Mouse (Mus musculus) embryonic facial prominence, embryonic 12.5 days (tissue): ENCODE measurements at regions not wholly inside any gene's neighbourhood (a gene's known extent, or its start where the extent isn't known, plus 50 kb on each side); places are given as distances from the start of the nearest gene placed in this dataset.
A peak's percentile ranks its signal among the peaks of the same experiment; 100 is the strongest.

Source experiments
- ATAC-seq: fragments of 200-750 bp; cut with Nextera tagmentation; 2 replicates; pipeline ENCODE4 v1.8.0; 2017; ENCODE audit not compliant: insufficient number of reproducible peaks, insufficient read depth, low FRiP score, low TSS enrichment
- H3K27ac ChIP-seq: fragments of 300-500 bp; sonication (generic); 2 replicates; pipeline ENCODE4 v1.5.1; 2016; ENCODE audit warnings: mild to moderate bottlenecking
- H3K27me3 ChIP-seq: fragments of 300-500 bp; sonication (generic); 2 replicates; pipeline ENCODE4 v1.6.1; 2016; ENCODE audit warnings: mild to moderate bottlenecking, moderate library complexity
- H3K36me3 ChIP-seq: fragments of 300-500 bp; sonication (generic); 2 replicates; pipeline ENCODE4 v1.6.1; 2016; ENCODE audit warnings: mild to moderate bottlenecking
- H3K4me1 ChIP-seq: fragments of 300-500 bp; sonication (generic); 2 replicates; pipeline ENCODE4 v1.6.1; 2016
- H3K4me2 ChIP-seq: fragments of 300-500 bp; sonication (generic); replicated peaks from 2 replicates; pipeline ENCODE4 v1.6.1; 2016; ENCODE audit warnings: mild to moderate bottlenecking, moderate library complexity
- H3K4me3 ChIP-seq: fragments of 300-500 bp; sonication (generic); 2 replicates; pipeline ENCODE4 v1.5.1; 2016; ENCODE audit warnings: mild to moderate bottlenecking
- H3K9ac ChIP-seq: fragments of 300-500 bp; sonication (generic); 2 replicates; pipeline ENCODE4 v1.6.1; 2016; ENCODE audit warnings: mild to moderate bottlenecking, moderate library complexity
- H3K9me3 ChIP-seq: fragments of 300-500 bp; sonication (generic); 2 replicates; pipeline ENCODE4 v1.6.1; 2016; ENCODE audit warnings: mild to moderate bottlenecking, moderate library complexity
- WGBS: fragments of 180-500 bp; shearing (Covaris S2); methylation state at CpG from one replicate; pipeline ENCODE4 v1.1.7; 2016; 5-methylcytosine and 5-hydroxymethylcytosine counted together

GRCm38 (mm10) chr8:92161002-92161401, 196.4 kb upstream of the Irx5 start:
- no peaks in the 10 kb centered on the region for H3K36me3 ChIP-seq
- H3K4me2 ChIP-seq: no peak overlapping the region
- no peaks in the 10 kb centered on the region for H3K4me1 ChIP-seq
- ATAC-seq: no peak
- H3K9me3 ChIP-seq: no peaks in the 10 kb centered on the region
- no peaks in the 10 kb centered on the region; the same call in 1 of the 2 replicates for H3K27me3 ChIP-seq
- H3K9ac ChIP-seq: no peak overlapping the region
- WGBS: 56% methylated on average over 2 of the region's 2 CpGs
- no peak overlapping the region for H3K27ac ChIP-seq
- H3K4me3 ChIP-seq: no peak overlapping the region

- no peak overlapping the region for H3K4me2 ChIP-seq
- 33% methylated on average over 10 of the region's 10 CpGs for WGBS
- no peaks in the 10 kb centered on the region for H3K36me3 ChIP-seq
- no peak overlapping the region for H3K4me3 ChIP-seq
- H3K4me1 ChIP-seq: no peaks in the 10 kb centered on the region
- peaks cover 4% of the 10 kb centered on the region; the same call in 1 of the 2 replicates for H3K27me3 ChIP-seq
- H3K9me3 ChIP-seq: no peaks in the 10 kb centered on the region
- H3K27ac ChIP-seq: no peak overlapping the region
- no peak for ATAC-seq
- H3K9ac ChIP-seq: no peak overlapping the region
Measured at GRCm38 (mm10) chr8:92158219-92158618, 199.2 kb upstream of the Irx5 start.

- WGBS: 71% methylated on average over 5 of the region's 5 CpGs
- no peak overlapping the region for H3K9ac ChIP-seq
- H3K36me3 ChIP-seq: no peaks in the 10 kb centered on the region
- no peak overlapping the region for H3K27ac ChIP-seq
- H3K4me1 ChIP-seq: no peaks in the 10 kb centered on the region
- no peak overlapping the region for H3K4me2 ChIP-seq
- H3K4me3 ChIP-seq: no peak overlapping the region
- ATAC-seq: no peak
- peaks cover 4% of the 10 kb centered on the region; the same call in 1 of the 2 replicates for H3K27me3 ChIP-seq
- no peaks in the 10 kb centered on the region for H3K9me3 ChIP-seq
Measured at GRCm38 (mm10) chr8:92152478-92152877, 204.9 kb upstream of the Irx5 start.

- Histone ChIP-seq H3K27me3 (no peaks in the 10 kb centered on the region), H3K36me3 (no peaks in the 10 kb centered on the region), H3K27ac (no peak overlapping the region), H3K4me2 (no peak overlapping the region), H3K9ac (no peak overlapping the region), H3K4me3 (no peak overlapping the region), H3K9me3 (no peaks in the 10 kb centered on the region), H3K4me1 (no peaks in the 10 kb centered on the region)
- no peak for ATAC-seq
- 90% methylated on average over 3 of the region's 3 CpGs for WGBS
Measured at GRCm38 (mm10) chr8:92147672-92148071, 209.8 kb upstream of the Irx5 start.

GRCm38 (mm10) chr8:92137091-92137882, 220.1 kb upstream of the Irx5 start:
- ATAC-seq: no peak
- Histone ChIP-seq H3K9ac (no peak overlapping the region), H3K27ac (peak overlapping the region; percentile 65), H3K36me3 (no peaks in the 10 kb centered on the region), H3K4me2 (peak overlapping the region; percentile 33; the same call in 1 of the 2 replicates), H3K4me3 (no peak overlapping the region), H3K9me3 (no peaks in the 10 kb centered on the region), H3K4me1 (peaks cover 10% of the 10 kb centered on the region), H3K27me3 (no peaks in the 10 kb centered on the region)
- WGBS: 5% methylated on average over 17 of the region's 17 CpGs

- Histone ChIP-seq H3K4me3 (no peak overlapping the region), H3K4me2 (no peak overlapping the region), H3K9me3 (no peaks in the 10 kb centered on the region), H3K9ac (no peak overlapping the region), H3K27me3 (no peaks in the 10 kb centered on the region), H3K4me1 (peaks cover 10% of the 10 kb centered on the region), H3K27ac (no peak overlapping the region), H3K36me3 (no peaks in the 10 kb centered on the region)
- ATAC-seq: no peak
- 33% methylated on average over 13 of the region's 13 CpGs for whole genome bisulfite sequencing
Measured at GRCm38 (mm10) chr8:92136413-92136812, 221.0 kb upstream of the Irx5 start.

- Histone ChIP-seq H3K4me2 (no peak overlapping the region), H3K27ac (no peak overlapping the region), H3K4me1 (peaks cover 10% of the 10 kb centered on the region), H3K36me3 (no peaks in the 10 kb centered on the region), H3K4me3 (no peak overlapping the region), H3K9ac (no peak overlapping the region), H3K9me3 (no peaks in the 10 kb centered on the region), H3K27me3 (no peaks in the 10 kb centered on the region)
- 17% methylated on average over 5 of the region's 5 CpGs for whole genome bisulfite sequencing
- no peak for ATAC-seq
Measured at GRCm38 (mm10) chr8:92134434-92134833, 223.0 kb upstream of the Irx5 start.

GRCm38 (mm10) chr8:92133484-92134406, 223.7 kb upstream of the Irx5 start:
- H3K27me3 ChIP-seq: no peaks in the 10 kb centered on the region
- peaks cover 10% of the 10 kb centered on the region for H3K4me1 ChIP-seq
- H3K9ac ChIP-seq: no peak overlapping the region
- 8% methylated on average over 24 of the region's 24 CpGs for WGBS
- no peaks in the 10 kb centered on the region for H3K36me3 ChIP-seq
- peak overlapping the region; percentile 59; the same call in 1 of the 2 replicates for H3K27ac ChIP-seq
- H3K9me3 ChIP-seq: no peaks in the 10 kb centered on the region
- H3K4me3 ChIP-seq: no peak overlapping the region
- 0 out of 2 replicates have a peak overlapping the region, but pooled peaks have one; percentile 20 for H3K4me2 ChIP-seq
- no peak; the same call in 1 of the 2 replicates for ATAC-seq

- Histone ChIP-seq H3K4me1 (peaks cover 10% of the 10 kb centered on the region), H3K9ac (no peak overlapping the region), H3K4me3 (no peak overlapping the region), H3K27ac (no peak overlapping the region), H3K9me3 (no peaks in the 10 kb centered on the region), H3K4me2 (no peak overlapping the region), H3K36me3 (no peaks in the 10 kb centered on the region), H3K27me3 (no peaks in the 10 kb centered on the region)
- no peak for ATAC-seq
- WGBS: 40% methylated on average over 4 of the region's 4 CpGs
Measured at GRCm38 (mm10) chr8:92132949-92133348, 224.5 kb upstream of the Irx5 start.

- peaks cover 10% of the 10 kb centered on the region for H3K4me1 ChIP-seq
- H3K36me3 ChIP-seq: no peaks in the 10 kb centered on the region
- H3K4me3 ChIP-seq: no peak overlapping the region
- H3K9me3 ChIP-seq: no peaks in the 10 kb centered on the region
- no peak for ATAC-seq
- 71% methylated on average over 5 of the region's 5 CpGs for whole genome bisulfite sequencing
- H3K27me3 ChIP-seq: no peaks in the 10 kb centered on the region
- no peak overlapping the region for H3K9ac ChIP-seq
- no peak overlapping the region for H3K4me2 ChIP-seq
- no peak overlapping the region for H3K27ac ChIP-seq
Measured at GRCm38 (mm10) chr8:92132526-92132925, 224.9 kb upstream of the Irx5 start.

- Histone ChIP-seq H3K4me3 (no peak overlapping the region), H3K27me3 (0 out of 2 replicates have a peak, but pooled peaks cover 6% of the 10 kb centered on the region), H3K9ac (no peak overlapping the region), H3K36me3 (no peaks in the 10 kb centered on the region), H3K4me1 (no peaks in the 10 kb centered on the region; the same call in none of the 2 replicates), H3K27ac (no peak overlapping the region), H3K4me2 (no peak overlapping the region), H3K9me3 (no peaks in the 10 kb centered on the region)
- ATAC-seq: no peak
- WGBS: 45% methylated on average over 8 of the region's 8 CpGs
Measured at GRCm38 (mm10) chr8:92130025-92130557, 227.3 kb upstream of the Irx5 start.
